Mouse (Mus musculus): ENCODE results near the gene Sprr2i.

Sprr2i gene

DNA sequence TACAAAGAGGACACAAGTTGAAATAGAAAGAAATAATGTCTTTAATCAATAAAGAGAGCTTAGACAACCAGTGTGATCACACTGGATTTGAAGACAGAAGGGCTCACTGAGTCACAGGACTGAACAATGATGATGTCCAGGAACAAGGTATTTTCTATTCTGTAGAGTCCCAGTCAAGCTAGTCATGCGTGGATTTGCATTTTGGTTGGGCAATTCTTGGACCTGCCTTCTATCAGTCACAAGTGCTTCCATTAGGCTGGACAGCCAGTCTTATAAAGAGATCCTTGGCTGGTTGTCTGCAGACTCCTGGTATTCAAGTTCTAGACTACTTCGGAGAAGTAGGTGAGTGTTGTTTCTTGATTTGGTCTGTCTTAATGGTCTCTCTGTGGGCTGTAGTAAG, at the start of gene Sprr2i:
Sprr2i (plus strand) TSS at position 301 of the 400 bp plus-strand sequence.
- DNase-seq (ENCODE audit: low read depth): no peak

DNA sequence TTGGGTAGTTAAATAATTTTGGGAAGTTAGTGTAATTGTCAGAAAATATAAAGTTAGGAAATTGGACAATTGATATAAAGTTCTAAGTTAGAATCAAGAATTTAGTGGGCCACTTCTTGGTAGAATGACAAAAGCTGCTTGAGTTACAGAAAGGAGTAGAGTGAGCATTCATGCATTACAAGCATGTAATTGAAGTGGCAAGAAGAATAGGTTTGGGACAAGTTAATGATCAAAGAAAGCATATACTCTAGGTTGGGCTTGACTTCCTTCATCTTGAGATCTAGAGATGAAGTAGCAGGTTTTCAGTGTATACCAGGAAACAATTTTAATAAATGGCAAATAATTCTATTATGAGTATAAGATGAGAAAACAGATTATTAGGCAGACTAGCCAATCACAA, 46.2 kb upstream of the Sprr2i start:
- no peak for DNase-seq (ENCODE audit: low read depth)

DNA sequence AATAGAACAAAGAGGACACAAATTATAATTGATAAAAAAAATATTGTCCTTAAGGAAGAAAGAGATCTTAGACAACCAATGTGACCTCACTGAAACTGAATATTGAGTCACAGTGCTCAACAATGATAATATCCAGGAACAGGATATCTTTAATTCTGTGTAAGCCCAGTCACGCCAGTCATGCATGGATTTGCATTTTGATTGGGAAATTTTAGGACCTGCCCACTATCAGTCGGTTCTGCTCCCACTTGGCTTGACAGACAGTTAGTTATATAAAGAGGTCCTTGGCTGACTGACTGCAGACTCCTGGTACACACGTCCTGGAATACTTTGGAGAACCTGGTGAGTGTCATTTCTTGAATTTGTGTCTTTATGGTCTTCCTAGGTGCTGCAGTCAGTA, 42.9 kb upstream of the Sprr2i start, which contains the start of gene Sprr2f:
Sprr2f (plus strand) TSS at position 301 of the 400 bp plus-strand sequence.
- no peak for DNase-seq (ENCODE audit: low read depth)

DNA sequence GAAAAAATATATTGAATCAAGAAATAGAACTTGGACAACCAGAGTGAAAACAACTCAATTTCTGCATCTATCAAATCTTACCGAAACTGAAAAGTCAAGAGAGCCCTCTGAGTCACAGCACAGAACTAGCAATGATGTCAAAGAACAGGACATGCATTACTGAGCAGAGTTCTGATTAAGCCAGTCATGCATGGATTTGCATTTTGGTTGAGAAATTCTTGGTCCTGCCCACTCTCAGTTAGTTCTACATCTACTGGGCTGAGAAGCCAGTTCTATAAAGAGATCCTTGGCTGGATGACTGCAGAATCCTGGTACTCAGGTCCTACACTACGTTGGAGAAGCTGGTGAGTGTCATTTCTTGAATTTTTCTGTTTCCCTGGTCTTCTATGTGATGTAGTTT, 34.2 kb upstream of the Sprr2i start:
- DNase-seq (ENCODE audit: low read depth): no peak

DNA sequence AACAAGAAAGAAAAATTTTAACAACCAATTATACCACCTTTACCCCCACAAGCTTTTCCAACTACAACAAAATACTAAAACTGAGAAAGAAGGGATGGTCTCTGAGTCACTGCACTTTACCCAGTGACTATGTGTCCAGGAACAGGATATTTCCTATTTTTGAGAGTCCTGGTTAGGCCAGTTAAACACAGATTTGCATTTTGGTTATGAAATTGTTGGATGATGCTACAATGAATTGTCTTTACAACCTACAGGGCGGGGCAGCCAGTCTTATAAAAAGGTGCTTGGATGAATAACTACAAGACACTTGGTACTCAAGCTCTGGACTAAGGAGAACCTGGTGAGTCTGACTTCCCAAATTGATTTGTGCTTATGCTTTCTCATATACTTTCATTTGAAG, 22.4 kb upstream of the Sprr2i start, which contains the start of gene Sprr2h:
Sprr2h (plus strand) TSS at position 301 of the 400 bp plus-strand sequence.
- DNase-seq (ENCODE audit: low read depth): no peak

DNA sequence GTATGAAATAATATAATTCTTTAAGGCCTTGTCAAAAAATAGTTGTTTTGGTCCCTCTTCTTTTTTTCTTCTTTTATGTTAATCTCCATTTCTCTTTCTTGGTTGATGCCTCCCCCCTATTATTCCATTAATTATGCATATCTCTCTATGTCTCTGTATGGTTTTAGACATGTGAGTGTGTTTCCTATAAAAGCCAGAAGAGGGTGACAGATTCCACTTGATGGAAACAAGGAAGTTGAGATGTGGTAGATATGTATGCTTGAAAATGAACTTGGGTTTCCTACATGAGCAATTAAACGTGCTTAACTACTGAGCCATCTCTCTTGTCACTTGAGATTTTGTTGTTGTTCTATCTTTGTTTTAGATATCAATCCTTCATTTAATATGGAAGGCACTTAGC, 13.5 kb upstream of the Sprr2i start:
- DNase-seq (ENCODE audit: low read depth): no peak

DNA sequence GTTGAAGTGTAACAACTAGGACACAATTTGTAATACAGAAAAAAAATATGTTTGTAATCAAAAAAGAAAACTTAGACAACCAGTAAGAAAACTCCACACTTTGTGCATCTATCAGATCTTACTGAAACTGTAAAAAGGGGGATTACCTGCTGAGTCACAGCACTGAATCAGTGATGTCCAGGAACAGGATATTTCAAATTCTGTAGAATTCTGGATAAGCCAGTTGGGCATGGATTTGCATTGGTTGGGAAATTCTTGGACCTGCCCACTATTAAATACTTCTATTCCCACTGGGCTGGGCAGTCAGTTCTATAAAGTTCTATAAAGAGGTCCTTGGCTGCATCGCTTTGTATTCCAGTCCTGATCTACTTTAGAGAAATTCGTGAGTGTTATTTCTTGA, 10.0 kb downstream of the Sprr2i start, which contains the start of gene Sprr2j-ps:
Sprr2j-ps (plus strand) TSS at position 301 of the 400 bp plus-strand sequence.
- no peak for DNase-seq (ENCODE audit: low read depth)

DNA sequence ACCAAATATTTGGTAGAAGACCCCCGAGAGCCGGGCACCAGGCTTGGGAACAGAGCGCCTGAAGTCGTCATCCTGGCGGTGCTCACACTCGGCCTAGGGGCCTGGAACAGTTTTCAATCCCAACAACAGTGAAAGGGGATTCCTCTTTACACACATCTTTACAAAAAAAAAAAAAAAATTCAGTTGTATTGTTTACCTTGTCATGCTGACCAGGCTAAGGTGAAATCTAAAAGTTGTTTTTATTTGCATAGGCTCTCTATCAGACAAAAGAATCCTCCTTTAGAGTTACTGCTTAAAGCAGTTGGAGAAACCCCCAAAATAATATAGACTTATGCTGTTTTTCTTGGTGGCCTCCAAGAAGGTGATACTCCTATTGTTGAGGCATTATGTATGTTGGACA, 21.5 kb downstream of the Sprr2i start, which contains the start of gene Gm9774:
Gm9774 (minus strand) TSS at position 101 of the 400 bp plus-strand sequence.
- DNase-seq (ENCODE audit: low read depth): no peak

DNA sequence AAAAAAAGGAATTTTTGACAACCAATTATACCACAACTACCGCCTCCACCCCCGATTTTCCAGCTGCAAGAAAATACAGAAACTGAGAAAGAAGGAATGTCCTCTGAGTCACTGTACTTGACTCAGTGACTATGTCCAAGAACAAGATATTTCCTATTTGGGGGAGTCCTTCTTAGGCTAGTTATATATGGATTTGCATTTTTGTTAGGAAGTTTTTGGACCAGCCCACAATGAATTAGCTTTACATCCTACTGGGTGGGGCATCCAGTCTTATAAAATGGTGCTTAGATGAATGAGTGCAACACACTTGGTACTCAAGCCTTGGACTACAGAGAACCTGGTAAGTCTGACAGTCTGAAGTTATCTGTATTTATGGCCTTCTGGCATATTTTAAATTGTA, 24.5 kb downstream of the Sprr2i start, which contains the start of gene Sprr2k:
Sprr2k (plus strand) TSS at position 301 of the 400 bp plus-strand sequence.
- no peak for DNase-seq (ENCODE audit: low read depth)

DNA sequence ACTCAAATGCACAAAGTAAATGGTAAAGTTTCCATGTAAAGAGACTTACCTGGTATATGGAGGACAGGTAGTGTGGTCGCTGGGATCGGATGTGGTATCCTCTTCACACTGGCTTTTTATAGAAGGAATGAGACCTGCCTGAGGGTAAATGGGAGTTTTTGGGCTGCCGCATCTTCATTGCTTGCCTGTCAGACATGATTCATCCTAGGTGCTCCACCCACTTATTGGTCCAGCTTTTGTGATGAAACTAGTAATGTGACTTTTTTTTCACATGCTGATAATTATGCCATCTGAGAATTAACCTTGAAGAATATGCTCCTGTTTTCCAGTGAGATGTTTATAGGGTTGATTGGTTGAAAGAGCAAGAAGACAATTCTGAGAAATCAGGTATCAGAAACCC, 30.9 kb downstream of the Sprr2i start, which contains the start of gene Sprr1b:
Sprr1b (minus strand) TSS at position 101 of the 400 bp plus-strand sequence.
- DNase-seq (ENCODE audit: low read depth): no peak

DNA sequence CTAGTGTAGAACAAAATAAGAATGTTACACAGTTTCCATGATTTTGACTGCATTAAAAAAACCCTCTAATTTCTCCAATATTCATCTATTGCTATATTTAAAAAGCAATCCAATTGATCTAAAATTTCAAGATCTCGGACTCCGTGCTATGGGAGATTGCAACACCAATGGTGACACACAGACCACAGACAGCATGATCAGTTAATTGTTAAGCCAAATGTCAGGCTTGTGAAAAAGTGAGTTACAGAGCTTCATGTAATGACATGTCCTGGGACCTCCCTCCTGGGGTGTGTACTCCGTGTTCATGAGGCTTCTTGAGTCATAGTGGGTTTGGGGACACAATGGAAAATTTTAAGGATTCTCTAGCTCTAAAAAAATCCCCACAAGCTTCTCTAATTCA, 32.4 kb downstream of the Sprr2i start:
- DNase-seq (ENCODE audit: low read depth): no peak

DNA sequence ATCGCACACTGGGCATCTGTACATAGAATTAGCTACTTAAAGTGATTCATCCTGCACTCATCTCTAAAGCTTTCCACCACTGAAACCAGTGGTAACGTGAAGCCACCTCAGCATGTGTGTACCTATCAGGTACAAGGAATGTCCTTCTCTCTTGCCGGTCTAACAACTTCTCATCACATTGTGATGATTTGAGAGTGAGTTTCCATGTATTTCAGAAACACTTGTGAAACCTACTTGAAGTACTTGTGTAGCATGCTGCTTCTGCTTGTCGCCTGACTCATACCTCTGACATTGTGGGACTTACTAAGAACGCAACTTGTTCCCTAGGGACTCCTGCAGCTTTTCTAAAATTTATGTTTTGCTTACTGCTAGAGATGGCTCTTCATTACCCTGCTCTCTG, 47.4 kb downstream of the Sprr2i start:
- DNase-seq (ENCODE audit: low read depth): no peak

DNA sequence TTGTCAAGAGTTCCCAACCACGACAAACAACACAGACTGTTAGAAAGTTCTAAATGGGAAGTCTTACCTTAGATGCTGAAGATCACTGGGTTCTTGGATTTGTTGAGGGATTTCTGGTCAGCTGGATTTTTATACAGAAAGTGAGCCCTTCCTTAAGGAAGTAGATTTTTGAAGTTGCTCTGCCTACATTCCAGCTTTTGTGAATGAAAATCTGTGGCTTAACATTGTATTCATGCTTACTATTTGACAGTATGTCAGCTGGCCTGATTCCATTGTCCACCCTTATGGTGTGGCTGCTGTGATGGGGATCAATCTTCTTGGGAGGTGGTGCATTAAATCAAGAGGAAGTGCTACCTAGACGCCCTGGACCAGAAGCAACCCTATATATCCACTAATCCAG, 50.8 kb downstream of the Sprr2i start, which contains the start of gene Sprr3:
Sprr3 (minus strand) TSS at position 101 of the 400 bp plus-strand sequence.
- no peak for DNase-seq (ENCODE audit: low read depth)

Measured in fibroblast of lung, adult 2 months (primary cell).